18 mouse cellular contexts compared by ENCODE assay signal in genomic region chr15:101396466-101396865, GRCm38 (mm10). TPM values are rescaled to one million over a fixed set of nuclear protein-coding genes. Genes with fewer than 3 reads are reported as not detected.
"Had no signal": no experiment of that assay in that cellular context is flagged by ENCODE, and none has a peak within 500 bp of the region (broad histone marks: within the 10 kb centered on the region; RNA-seq: fewer than 3 reads in every experiment).

No protein-coding gene starts in this region.

- H3K27me3 ChIP-seq: liver, embryonic 15.5 days; midbrain, embryonic 15.5 days had no signal

- H3K9me3 ChIP-seq: liver, embryonic 15.5 days; midbrain, embryonic 15.5 days had no signal

- DNase-seq: kidney, adult 8-10 months; kidney, postnatal 36 days; layer of hippocampus, adult 9-11 months; lung, adult 2 months; lung, postnatal 4 days; thymus, adult 18-20 months; thymus, postnatal 25 days had no signal

- H3K9ac ChIP-seq: liver, embryonic 15.5 days; midbrain, embryonic 15.5 days had no signal

- H3K27ac ChIP-seq: kidney, postnatal 0 days; liver, embryonic 15.5 days; midbrain, embryonic 15.5 days had no signal

- H3K4me3 ChIP-seq: liver, embryonic 15.5 days; midbrain, embryonic 15.5 days had no signal

- ATAC-seq: intestine, postnatal 0 days; lung, postnatal 0 days; midbrain, embryonic 15.5 days had no signal

- H3K4me1 ChIP-seq: liver, embryonic 15.5 days; midbrain, embryonic 15.5 days had no signal

- H3K4me2 ChIP-seq: liver, embryonic 11.5 days; liver, embryonic 15.5 days; midbrain, embryonic 11.5 days; midbrain, embryonic 15.5 days had no signal

- H3K36me3 ChIP-seq: liver, embryonic 15.5 days; midbrain, embryonic 15.5 days had no signal

RNA-seq across cellular contexts. Expression of gene Krt7, which starts 14.4 kb away (rescaled TPM):
- total RNA-seq: layer of hippocampus, adult 18-20 months had no signal

RNA-seq across cellular contexts. Expression of gene Krt80, which starts 26.5 kb away (rescaled TPM):
- polyA plus RNA-seq: liver, embryonic 11.5 days; midbrain, embryonic 11.5 days had no signal

RNA-seq across cellular contexts. Expression of gene Krt87, which starts 42.1 kb away (rescaled TPM):
- total RNA-seq: megakaryocyte, adult 5-6 weeks had no signal
- polyA plus RNA-seq: liver, embryonic 11.5 days; liver, embryonic 15.5 days had no signal

RNA-seq across cellular contexts. Expression of gene Krt88, which starts 51.1 kb away (rescaled TPM):
- total RNA-seq: layer of hippocampus, adult 18-20 months; left cerebral cortex, postnatal 36 days; megakaryocyte, adult 5-6 weeks had no signal
- polyA plus RNA-seq: intestine, postnatal 0 days; liver, embryonic 11.5 days; liver, embryonic 15.5 days; lung, adult 2 months; midbrain, embryonic 11.5 days; midbrain, embryonic 15.5 days; neural tube, embryonic 14.5 days had no signal
